Comparison of ENCODE assay signal across 8 mouse cellular contexts in genomic region chr4:132261514-132262357, GRCm38 (mm10). TPM values are rescaled to one million over a fixed set of nuclear protein-coding genes. Genes with fewer than 3 reads are reported as not detected.
DNase-seq lines count a peak whose midpoint lies in the region; ATAC-seq and TF ChIP-seq lines count a peak whose summit lies in the region.

Gene Gmeb1 (minus strand): TSS chr4:132261602.

- peak; percentile 72 for DNase-seq in 3134 (ENCODE audit: extremely low read depth, insufficient read length, low spot score)
- peak; percentile 82 for DNase-seq in adrenal gland, postnatal 25 days
- peak; percentile 90 for DNase-seq in embryonic facial prominence, embryonic 14.5 days (ENCODE audit: low spot score)
- peak; percentile 76 for DNase-seq in heart, adult 8-10 months (ENCODE audit: low spot score)
- DNase-seq in kidney, adult 8-10 months: peak; percentile 68 to 71
- DNase-seq in midbrain, postnatal 0 days (ENCODE audit: low spot score): peak; percentile 87
- peak; percentile 56 to 72 for DNase-seq in spleen, postnatal 14 days (ENCODE audit: low spot score in 2 of 2)

- H3K4me2 ChIP-seq in embryonic facial prominence, embryonic 14.5 days (ENCODE audit: low read depth, low read length): peak within 1 kb of the TSS; percentile 76
- H3K4me2 ChIP-seq in limb, embryonic 15.5 days: peak within 1 kb of the TSS; percentile 74
- H3K4me2 ChIP-seq in midbrain, postnatal 0 days (ENCODE audit: low read depth, low read length, poor library complexity, severe bottlenecking): peak within 1 kb of the TSS; percentile 87

- H3K9ac ChIP-seq in embryonic facial prominence, embryonic 14.5 days (ENCODE audit: low read depth, low read length): peak within 1 kb of the TSS; percentile 98
- H3K9ac ChIP-seq in limb, embryonic 15.5 days: peak within 1 kb of the TSS; percentile 87
- peak within 1 kb of the TSS; percentile 98 for H3K9ac ChIP-seq in midbrain, postnatal 0 days (replicated peaks; ENCODE audit: low read length, poor library complexity, severe bottlenecking)

- no peak for TF ChIP-seq CTCF in midbrain, postnatal 0 days (IDR thresholded peaks at IDR 0.05)

- peak within 1 kb of the TSS; percentile 96 for H3K27ac ChIP-seq in embryonic facial prominence, embryonic 14.5 days (replicated peaks; ENCODE audit: low read depth, low read length)
- peak within 1 kb of the TSS; percentile 96 for H3K27ac ChIP-seq in limb, embryonic 15.5 days
- H3K27ac ChIP-seq in midbrain, postnatal 0 days (ENCODE audit: low read depth, low read length): peak within 1 kb of the TSS; percentile 94

- ATAC-seq in embryonic facial prominence, embryonic 14.5 days (ENCODE audit: low read depth): peak; percentile 92
- ATAC-seq in limb, embryonic 15.5 days (ENCODE audit: insufficient number of reproducible peaks, low FRiP score, low TSS enrichment, low read depth): peak; percentile 82
- peak; percentile 90 for ATAC-seq in midbrain, postnatal 0 days (ENCODE audit: low FRiP score)

- H3K4me1 ChIP-seq in embryonic facial prominence, embryonic 14.5 days (ENCODE audit: control insufficient read depth, insufficient read depth, low read length): peaks cover 10% of the 10 kb centered on the region
- H3K4me1 ChIP-seq in limb, embryonic 15.5 days: peaks cover 18% of the 10 kb centered on the region
- 0 out of 2 replicates have a peak, but pooled peaks cover 2% of the 10 kb centered on the region for H3K4me1 ChIP-seq in midbrain, postnatal 0 days (ENCODE audit: insufficient read depth, low read length)

- H3K27me3 ChIP-seq in embryonic facial prominence, embryonic 14.5 days (replicated peaks; ENCODE audit: control insufficient read depth, insufficient read depth, low read length): no peaks in the 10 kb centered on the region
- H3K27me3 ChIP-seq in limb, embryonic 15.5 days: no peaks in the 10 kb centered on the region
- no peaks in the 10 kb centered on the region for H3K27me3 ChIP-seq in midbrain, postnatal 0 days (ENCODE audit: insufficient read depth, low read length)

- 21% methylated on average over 25 of the region's 49 CpGs for WGBS in embryonic facial prominence, embryonic 14.5 days
- WGBS in limb, embryonic 15.5 days: 16% methylated on average over 37 of the region's 49 CpGs
- WGBS in midbrain, postnatal 0 days: 19% methylated on average over 36 of the region's 49 CpGs

- H3K4me3 ChIP-seq in embryonic facial prominence, embryonic 14.5 days (ENCODE audit: low read depth, low read length): peak within 1 kb of the TSS; percentile 75
- H3K4me3 ChIP-seq in limb, embryonic 15.5 days: peak within 1 kb of the TSS; percentile 70
- peak within 1 kb of the TSS; percentile 75 for H3K4me3 ChIP-seq in midbrain, postnatal 0 days (ENCODE audit: low read depth, low read length)

- no peaks in the 10 kb centered on the region for H3K9me3 ChIP-seq in embryonic facial prominence, embryonic 14.5 days (ENCODE audit: control insufficient read depth, low read length)
- no peaks in the 10 kb centered on the region for H3K9me3 ChIP-seq in limb, embryonic 15.5 days
- no peaks in the 10 kb centered on the region for H3K9me3 ChIP-seq in midbrain, postnatal 0 days (ENCODE audit: low read length)

- H3K36me3 ChIP-seq in embryonic facial prominence, embryonic 14.5 days (ENCODE audit: control insufficient read depth, insufficient read depth, low read length): no peaks in the 10 kb centered on the region
- no peaks in the 10 kb centered on the region for H3K36me3 ChIP-seq in limb, embryonic 15.5 days
- H3K36me3 ChIP-seq in midbrain, postnatal 0 days (ENCODE audit: insufficient read depth, low read length): no peaks in the 10 kb centered on the region

RNA-seq across cellular contexts. Expression of gene Gmeb1, which starts in this region (rescaled TPM):
- total RNA-seq in adrenal gland, postnatal 25 days (2021): 20.3 and 21.8 TPM in 2 replicates
- 24.7 and 28.7 TPM in 2 replicates for polyA plus RNA-seq in embryonic facial prominence, embryonic 14.5 days (2014; fragmentation: Nextera tagmentation; extraction: Ambion mirVana)
- total RNA-seq in heart, adult 8-10 months (2022): 10 to 100 TPM in 1 of 4 experiments, 1 to 10 TPM in 3; 8.6 to 11.5 (median 9.1) TPM
- 34.1 and 35.6 TPM in 2 replicates for polyA plus RNA-seq in limb, embryonic 15.5 days (2015; fragmentation: Nextera tagmentation; extraction: Ambion mirVana)
- 10.6 and 21.0 TPM in 2 replicates for total RNA-seq in midbrain, postnatal 0 days (2014; rRNA removed)
- 28.8 and 30.5 TPM in 2 replicates for polyA plus RNA-seq in midbrain, postnatal 0 days (2015; fragmentation: Nextera tagmentation; extraction: Ambion mirVana)

Comparison
In these comparisons a context has a peak if more than half of its experiments do, and no peak if none do; other contexts are left out.
1. Peak in every context shown above with its lines: DNase-seq, ATAC-seq, H3K4me3 ChIP-seq and H3K27ac ChIP-seq.